Mouse (Mus musculus): ENCODE measurements around the gene Gjc2. TPM values are rescaled to one million over a fixed set of nuclear protein-coding genes. Genes with fewer than 3 reads are reported as not detected.

The Gjc2 gene
- total and polyA plus RNA-seq, 3 experiments, result not detected

DNA sequence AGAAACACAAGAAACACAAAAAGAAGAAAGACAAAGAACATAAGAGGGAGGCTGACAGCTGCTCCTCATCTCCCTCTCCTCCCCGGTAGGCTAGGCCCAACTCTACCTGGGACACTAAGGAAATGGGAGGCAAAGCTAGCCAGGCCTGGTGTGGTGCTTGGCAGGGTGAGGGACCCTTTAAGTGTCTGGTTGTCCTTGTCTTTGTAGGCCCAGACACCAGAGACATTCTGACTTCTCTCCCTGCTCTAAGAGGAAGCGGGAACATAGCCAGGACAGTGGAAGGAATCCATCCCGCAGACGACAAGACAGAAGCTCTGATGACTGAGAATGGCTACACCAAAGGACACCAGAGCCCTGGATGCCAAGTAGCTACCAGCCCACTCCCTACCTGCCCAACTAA, 27.0 kb upstream of the Gjc2 start:
- no peak for ATAC-seq (ENCODE audit: extremely low read depth, insufficient number of reproducible peaks, low FRiP score, poor library complexity, severe bottlenecking)
- Histone ChIP-seq H3K4me1 (ENCODE audit: insufficient read depth, low read depth, low read length) (peaks cover 59% of the 10 kb centered on the region), H3K36me3 (replicated peaks) (peaks cover 79% of the 10 kb centered on the region), H3K27me3 (ENCODE audit: insufficient read depth, low read length) (no peaks in the 10 kb centered on the region), H3K9me3 (replicated peaks) (no peaks in the 10 kb centered on the region), H3K4me3 (ENCODE audit: low read depth, low read length) (peak overlapping the region; percentile 20; the same call in 1 of the 2 replicates)
- no peak for DNase-seq (ENCODE audit: low spot score)
- TF ChIP-seq CTCF (IDR thresholded peaks at IDR 0.05; ENCODE audit: low read depth, low read length) (no peak), POLR2AphosphoS5 (IDR thresholded peaks at IDR 0.05; ENCODE audit: insufficient replicate concordance, low read depth, low read length) (no peak), GATA1 (IDR thresholded peaks at IDR 0.05; ENCODE audit: borderline replicate concordance, low read length) (no peak), GATA2 (IDR thresholded peaks at IDR 0.05; ENCODE audit: borderline replicate concordance, low read depth, low read length) (no peak), TAL1 (conservative IDR thresholded peaks at IDR 0.05; ENCODE audit: low read depth, low read length) (no peak)

DNA sequence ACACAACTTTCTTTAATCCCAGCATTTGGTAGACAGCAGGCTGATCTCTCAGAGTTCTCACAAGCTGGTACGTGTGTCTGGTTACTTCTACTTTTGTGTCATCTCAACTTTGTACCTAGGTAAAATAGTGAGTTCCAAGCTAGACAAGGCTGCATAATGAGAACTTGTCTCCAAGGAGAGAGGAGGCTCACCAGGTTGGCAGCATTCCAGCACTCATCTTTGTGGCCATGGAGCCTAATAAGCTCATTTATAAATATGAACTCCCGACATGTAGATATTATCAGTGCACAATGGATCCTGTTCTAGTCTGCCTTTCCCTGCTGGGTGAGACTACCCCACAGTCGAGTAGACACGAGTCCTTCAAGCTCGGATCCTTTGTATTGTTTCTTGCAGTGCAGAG, 26.6 kb upstream of the Gjc2 start:
- ATAC-seq (ENCODE audit: extremely low read depth, insufficient number of reproducible peaks, low FRiP score, poor library complexity, severe bottlenecking) (no peak), DNase-seq (ENCODE audit: low spot score) (no peak)
- TF ChIP-seq GATA2 (IDR thresholded peaks at IDR 0.05; ENCODE audit: borderline replicate concordance, low read depth, low read length) (no peak), GATA1 (IDR thresholded peaks at IDR 0.05; ENCODE audit: borderline replicate concordance, low read length) (no peak), CTCF (IDR thresholded peaks at IDR 0.05; ENCODE audit: low read depth, low read length) (no peak), TAL1 (conservative IDR thresholded peaks at IDR 0.05; ENCODE audit: low read depth, low read length) (no peak), POLR2AphosphoS5 (IDR thresholded peaks at IDR 0.05; ENCODE audit: insufficient replicate concordance, low read depth, low read length) (no peak)
- Histone ChIP-seq H3K9me3 (replicated peaks) (no peaks in the 10 kb centered on the region), H3K4me1 (ENCODE audit: insufficient read depth, low read depth, low read length) (peaks cover 56% of the 10 kb centered on the region), H3K27me3 (ENCODE audit: insufficient read depth, low read length) (no peaks in the 10 kb centered on the region), H3K36me3 (replicated peaks) (peaks cover 79% of the 10 kb centered on the region), H3K4me3 (ENCODE audit: low read depth, low read length) (peak overlapping the region; percentile 100)

DNA sequence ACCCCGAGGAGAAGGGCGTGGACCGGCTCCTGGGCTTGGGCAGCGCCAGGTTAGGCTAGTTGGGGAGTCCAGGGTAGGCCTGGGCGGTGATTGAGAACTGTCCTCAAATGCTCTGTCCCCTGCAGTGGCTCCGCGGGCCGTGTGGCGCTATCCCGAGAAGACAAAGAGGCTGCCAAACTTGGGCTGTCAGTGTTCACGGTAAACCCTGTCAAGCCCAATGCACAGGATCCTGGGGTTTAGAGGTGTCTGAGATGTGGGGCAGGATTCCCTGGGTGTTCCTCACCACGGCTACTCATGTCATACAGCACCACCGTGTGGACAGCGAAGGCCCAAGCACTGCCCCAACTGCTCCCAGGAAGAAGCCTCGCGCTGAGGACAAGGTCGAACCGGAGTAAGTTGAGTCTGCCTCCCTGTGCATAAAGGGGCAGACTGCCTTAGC, 26.0 kb upstream of the Gjc2 start:
- H3K9me3 ChIP-seq (replicated peaks), result no peaks in the 10 kb centered on the region
- peaks cover 79% of the 10 kb centered on the region for H3K36me3 ChIP-seq (replicated peaks)
- DNase-seq (ENCODE audit: low spot score), result peak; percentile 78
- H3K27me3 ChIP-seq (ENCODE audit: insufficient read depth, low read length), result no peaks in the 10 kb centered on the region
- peak overlapping the region; percentile 100 for H3K4me3 ChIP-seq (ENCODE audit: low read depth, low read length)
- H3K4me1 ChIP-seq (ENCODE audit: insufficient read depth, low read depth, low read length), result peaks cover 57% of the 10 kb centered on the region
- peak; percentile 41 for TF ChIP-seq CTCF (IDR thresholded peaks at IDR 0.05; ENCODE audit: low read depth, low read length)
- no peak for TF ChIP-seq POLR2AphosphoS5 (IDR thresholded peaks at IDR 0.05; ENCODE audit: insufficient replicate concordance, low read depth, low read length)
- no peak for TF ChIP-seq TAL1 (conservative IDR thresholded peaks at IDR 0.05; ENCODE audit: low read depth, low read length)
- ATAC-seq (ENCODE audit: extremely low read depth, insufficient number of reproducible peaks, low FRiP score, poor library complexity, severe bottlenecking), result peak; percentile 50; the same call in 1 of the 2 replicates

DNA sequence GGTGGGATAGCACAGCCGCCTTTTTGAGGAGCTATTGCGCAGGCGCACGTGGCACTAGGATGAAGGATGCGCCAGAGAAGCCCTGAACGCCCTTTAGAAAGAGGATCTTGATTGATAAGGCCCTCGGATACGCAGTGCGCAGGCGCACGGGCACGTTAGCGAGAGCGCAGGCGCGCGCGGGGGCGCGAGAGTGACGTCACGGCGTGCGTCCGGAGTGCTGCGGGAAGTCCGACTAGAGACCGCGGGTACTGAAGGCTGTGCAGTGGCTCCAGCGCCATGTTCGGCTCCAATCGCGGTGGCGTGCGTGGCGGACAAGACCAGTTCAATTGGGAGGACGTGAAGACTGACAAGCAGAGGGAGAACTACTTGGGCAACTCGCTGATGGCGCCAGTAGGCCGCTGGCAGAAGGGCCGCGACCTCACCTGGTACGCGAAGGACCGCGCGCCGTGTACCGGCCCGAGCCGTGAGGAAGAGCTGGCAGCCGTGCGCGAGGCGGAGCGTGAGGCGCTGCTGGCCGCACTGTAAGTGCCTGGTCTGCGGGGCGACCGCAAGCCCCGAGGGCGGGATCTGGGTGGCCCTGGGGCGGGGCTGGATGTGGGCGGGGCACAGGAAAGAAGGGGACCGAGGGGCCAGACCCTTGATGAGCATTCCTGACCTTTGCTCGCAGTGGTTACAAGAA, 25.3 kb upstream of the Gjc2 start, which contains the start of gene 2310033P09Rik:
Gene 2310033P09Rik (plus strand): TSS at position 169 of the 679 bp plus-strand sequence.
- H3K4me3 ChIP-seq (ENCODE audit: low read depth, low read length), result peak within 1 kb of the TSS; percentile 100
- ATAC-seq (ENCODE audit: extremely low read depth, insufficient number of reproducible peaks, low FRiP score, poor library complexity, severe bottlenecking) (peak; percentile 12; the same call in 1 of the 2 replicates), DNase-seq (ENCODE audit: low spot score) (peak; percentile 78)
- H3K4me1 ChIP-seq (ENCODE audit: insufficient read depth, low read depth, low read length), result peaks cover 51% of the 10 kb centered on the region
- no peaks in the 10 kb centered on the region for H3K9me3 ChIP-seq (replicated peaks)
- TF ChIP-seq POLR2AphosphoS5 (IDR thresholded peaks at IDR 0.05; ENCODE audit: insufficient replicate concordance, low read depth, low read length) (peak; percentile 84; the same call in 1 of the 2 replicates), GATA1 (IDR thresholded peaks at IDR 0.05; ENCODE audit: borderline replicate concordance, low read length) (no peak), TAL1 (conservative IDR thresholded peaks at IDR 0.05; ENCODE audit: low read depth, low read length) (no peak)
- H3K27me3 ChIP-seq (ENCODE audit: insufficient read depth, low read length), result no peaks in the 10 kb centered on the region
- H3K36me3 ChIP-seq (replicated peaks), result peaks cover 75% of the 10 kb centered on the region

DNA sequence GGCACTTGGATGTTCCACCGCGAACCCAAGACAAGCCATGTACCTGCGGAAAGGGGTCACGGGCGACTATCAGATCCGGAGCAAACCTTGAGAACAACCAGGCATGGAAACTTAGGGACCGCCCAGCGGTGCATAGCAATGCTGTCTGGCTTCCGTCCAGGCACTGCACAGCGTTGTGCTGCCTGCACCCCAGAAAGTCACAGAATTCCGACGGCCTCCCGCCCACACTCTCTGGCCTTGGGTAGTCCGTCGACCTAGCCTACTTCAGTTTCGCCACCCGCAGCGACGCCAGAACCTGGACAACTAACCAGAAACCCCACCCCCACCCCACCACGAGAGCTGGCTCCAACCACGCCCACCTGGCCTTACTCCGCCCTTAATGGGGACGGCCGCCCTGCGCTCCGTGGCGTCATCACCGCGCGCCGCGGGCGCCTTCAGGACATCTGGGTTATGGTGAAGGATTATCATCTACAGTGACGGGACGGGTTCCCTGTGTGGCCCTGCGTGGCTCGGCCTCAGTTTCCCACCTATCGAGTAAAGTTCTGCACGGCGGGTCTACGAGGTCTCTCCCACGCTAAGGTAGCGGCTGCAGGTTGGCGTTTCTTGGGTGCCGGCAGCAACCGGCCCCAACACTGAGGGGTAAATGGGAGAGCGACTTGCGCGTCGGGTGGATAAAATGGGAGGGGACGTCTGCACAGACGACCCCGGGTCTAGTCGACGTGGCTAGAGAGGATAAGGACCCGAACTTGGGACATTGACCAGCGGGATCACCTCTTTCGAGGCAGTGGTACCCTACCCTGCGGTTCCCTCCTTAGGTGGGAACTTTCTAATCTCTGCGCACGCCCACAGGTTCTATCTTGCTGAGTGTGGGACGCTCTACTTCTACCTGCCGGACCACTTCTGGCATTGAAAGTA, 19.3 kb upstream of the Gjc2 start, which contains the start of gene Mrpl55:
Gene Mrpl55 (plus strand): TSS at position 406 of the 915 bp plus-strand sequence.
- peaks cover 57% of the 10 kb centered on the region for H3K36me3 ChIP-seq (replicated peaks)
- DNase-seq (ENCODE audit: low spot score) (peak; percentile 82), ATAC-seq (ENCODE audit: extremely low read depth, insufficient number of reproducible peaks, low FRiP score, poor library complexity, severe bottlenecking) (peak; percentile 63)
- no peaks in the 10 kb centered on the region for H3K9me3 ChIP-seq (replicated peaks)
- TF ChIP-seq CTCF (IDR thresholded peaks at IDR 0.05; ENCODE audit: low read depth, low read length), result no peak
- no peak for TF ChIP-seq GATA2 (IDR thresholded peaks at IDR 0.05; ENCODE audit: borderline replicate concordance, low read depth, low read length)
- no peaks in the 10 kb centered on the region for H3K27me3 ChIP-seq (ENCODE audit: insufficient read depth, low read length)
- peak within 1 kb of the TSS; percentile 80 for H3K4me3 ChIP-seq (ENCODE audit: low read depth, low read length)
- peaks cover 18% of the 10 kb centered on the region for H3K4me1 ChIP-seq (ENCODE audit: insufficient read depth, low read depth, low read length)

Measured in G1E (cell line).